Mouse (Mus musculus): Measurements from ENCODE around the gene Jkamp. TPM values are rescaled to one million over a fixed set of nuclear protein-coding genes. Genes with fewer than 3 reads are reported as not detected.
"Not testable (repeated sequence)": the region's sequence is repeated elsewhere in the genome, so short reads cannot be mapped to it uniquely, and the experiment has no call there.

Jkamp gene
- 102 and 133 TPM in 2 replicates for polyA plus RNA-seq (2012; rRNA removed)

DNA sequence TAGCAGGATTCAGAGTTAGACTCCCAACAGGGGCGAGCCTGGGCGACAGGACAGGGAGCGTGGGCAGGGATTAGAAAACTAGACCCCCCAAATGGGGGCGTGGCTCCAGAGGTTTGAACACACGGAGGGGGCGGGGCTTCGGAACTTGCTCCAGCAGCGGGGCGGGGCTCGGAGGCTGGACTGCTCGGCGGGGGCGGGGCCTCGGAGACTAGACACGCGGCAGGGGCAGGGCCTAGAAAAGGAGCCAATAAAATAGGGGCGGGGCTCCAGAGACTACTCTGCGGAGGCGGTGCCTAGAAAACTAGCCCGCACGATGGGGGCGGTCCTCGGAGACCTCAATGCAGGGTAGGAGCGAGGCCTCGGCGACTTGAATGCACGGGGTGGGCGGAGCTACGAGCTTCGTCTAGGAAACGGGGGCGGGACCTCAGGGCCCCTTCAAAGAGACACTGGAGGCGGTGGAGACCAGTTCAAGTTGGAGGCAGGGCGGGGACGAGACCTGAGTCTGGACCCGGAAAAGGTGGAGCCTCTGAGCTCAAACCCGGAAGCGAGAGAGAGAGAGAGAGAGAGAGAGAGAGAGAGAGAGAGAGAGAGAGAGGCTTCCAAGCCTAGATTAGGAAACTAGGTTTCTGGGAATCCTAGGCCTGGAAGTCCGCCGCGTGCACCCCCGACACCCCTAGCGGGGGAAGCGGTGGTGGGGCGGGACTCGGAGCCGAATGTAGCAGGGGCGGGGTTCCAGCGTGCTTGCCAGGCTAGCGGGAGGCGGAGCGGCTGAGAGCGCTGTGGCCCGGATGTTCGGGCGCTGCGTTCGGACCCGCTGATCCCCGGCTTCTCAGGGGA lies at the start of gene Jkamp, which contains the start of gene L3hypdh:
Gene Jkamp, plus strand, starts transcription at position 261 of the 837 bp plus-strand sequence.
Gene L3hypdh, minus strand, starts transcription at position 111 of the 837 bp plus-strand sequence.
- DNase-seq (ENCODE audit: low read depth): peak; percentile 100
- TF ChIP-seq CTCF (IDR thresholded peaks at IDR 0.05; ENCODE audit: borderline replicate concordance, extremely low read depth, insufficient read depth, insufficient read length): no peak
- TF ChIP-seq POLR2A (IDR thresholded peaks at IDR 0.05; ENCODE audit: borderline replicate concordance, extremely low read depth, insufficient read depth, insufficient read length, poor library complexity, severe bottlenecking): no peak

DNA sequence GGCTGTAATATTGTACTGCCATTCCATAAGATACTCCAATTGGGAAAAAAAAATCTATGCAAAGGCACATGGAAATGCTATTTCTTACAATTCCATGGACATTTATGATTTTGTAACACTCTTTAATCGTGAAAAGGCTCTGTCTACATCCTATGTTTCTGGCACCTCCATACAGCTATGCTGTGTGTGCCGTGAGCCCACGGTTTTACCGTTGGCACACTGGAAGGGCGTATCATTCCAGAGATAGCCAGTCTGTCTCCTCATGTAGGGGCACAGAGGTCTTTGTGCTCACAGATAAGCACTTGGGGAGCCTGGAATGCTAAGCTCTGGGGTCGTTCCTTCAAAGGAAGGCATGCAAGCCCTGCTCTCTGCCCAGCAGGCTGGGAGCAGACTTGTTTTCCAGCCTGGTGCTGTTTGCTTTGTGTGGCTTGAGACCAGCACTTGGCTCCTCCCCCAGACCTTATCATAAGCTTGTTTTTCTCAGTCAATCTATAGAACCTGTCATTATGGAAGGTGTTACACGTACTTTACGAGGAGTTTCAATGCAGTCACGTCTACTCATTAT lies 49.2 kb upstream of the Jkamp start:
- TF ChIP-seq CTCF (IDR thresholded peaks at IDR 0.05; ENCODE audit: borderline replicate concordance, extremely low read depth, insufficient read depth, insufficient read length) (no peak), POLR2A (IDR thresholded peaks at IDR 0.05; ENCODE audit: borderline replicate concordance, extremely low read depth, insufficient read depth, insufficient read length, poor library complexity, severe bottlenecking) (no peak)
- no peak for DNase-seq (ENCODE audit: low read depth)

DNA sequence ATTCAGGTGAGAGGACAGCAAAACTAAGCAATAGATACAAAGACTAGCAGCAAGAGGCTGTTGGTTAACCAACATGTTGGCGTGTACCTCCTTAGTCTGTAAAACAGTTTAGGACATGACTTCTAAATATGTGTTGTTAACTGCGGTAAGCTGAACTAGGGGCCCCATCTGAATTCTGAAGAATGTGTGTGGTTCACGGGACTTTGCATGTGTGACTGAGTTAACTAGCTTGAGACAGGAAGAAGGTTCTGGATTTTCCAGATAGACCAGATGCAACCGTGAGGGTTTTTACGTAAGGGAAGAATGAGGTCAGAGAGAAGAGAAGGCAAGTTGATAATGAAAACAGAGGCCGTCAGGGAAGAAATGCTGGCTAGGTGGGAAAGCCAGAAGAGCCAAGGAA lies 48.3 kb upstream of the Jkamp start:
- no peak for DNase-seq (ENCODE audit: low read depth)
- TF ChIP-seq POLR2A (IDR thresholded peaks at IDR 0.05; ENCODE audit: borderline replicate concordance, extremely low read depth, insufficient read depth, insufficient read length, poor library complexity, severe bottlenecking) (no peak), CTCF (IDR thresholded peaks at IDR 0.05; ENCODE audit: borderline replicate concordance, extremely low read depth, insufficient read depth, insufficient read length) (no peak)

DNA sequence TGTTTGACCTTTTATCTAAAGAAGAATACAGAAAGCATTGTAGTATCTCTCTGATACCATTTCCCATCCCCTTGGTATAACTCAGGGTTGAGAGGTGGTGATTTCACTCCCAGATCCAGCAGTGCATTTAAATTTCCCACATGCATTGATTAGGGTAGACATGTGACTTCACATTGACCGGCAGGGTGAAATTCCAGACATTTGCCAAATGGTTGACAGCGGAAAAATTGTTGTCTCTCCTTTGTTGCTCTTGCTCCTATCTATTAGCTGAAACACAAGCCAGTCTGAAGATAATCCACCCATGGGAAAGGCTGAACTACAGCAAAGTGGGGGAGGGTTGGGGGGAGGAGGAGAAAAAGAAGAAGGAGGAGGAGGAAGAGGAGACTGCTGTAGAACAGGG lies 46.5 kb upstream of the Jkamp start:
- TF ChIP-seq CTCF (IDR thresholded peaks at IDR 0.05; ENCODE audit: borderline replicate concordance, extremely low read depth, insufficient read depth, insufficient read length) (no peak), POLR2A (IDR thresholded peaks at IDR 0.05; ENCODE audit: borderline replicate concordance, extremely low read depth, insufficient read depth, insufficient read length, poor library complexity, severe bottlenecking) (no peak)
- no peak for DNase-seq (ENCODE audit: low read depth)

DNA sequence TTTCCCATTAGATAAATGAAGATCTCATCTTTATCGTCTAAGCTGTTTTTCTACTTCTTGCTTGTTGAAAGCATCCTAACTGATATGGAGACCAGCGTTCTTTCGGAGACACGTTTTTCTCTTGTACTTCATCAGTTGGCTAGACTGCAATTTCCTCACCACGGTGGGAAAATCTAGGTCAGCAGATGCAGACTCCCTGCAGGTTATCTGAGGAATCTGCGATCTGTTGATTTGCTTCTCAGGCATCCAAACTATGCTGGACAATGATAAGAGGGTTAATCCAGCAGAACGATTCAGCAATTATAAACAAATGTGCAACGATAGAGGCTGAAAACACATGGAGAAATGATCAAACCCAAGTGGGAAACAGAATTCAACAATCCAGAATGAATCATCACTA lies 45.9 kb upstream of the Jkamp start:
- no peak for TF ChIP-seq POLR2A (IDR thresholded peaks at IDR 0.05; ENCODE audit: borderline replicate concordance, extremely low read depth, insufficient read depth, insufficient read length, poor library complexity, severe bottlenecking)
- TF ChIP-seq CTCF (IDR thresholded peaks at IDR 0.05; ENCODE audit: borderline replicate concordance, extremely low read depth, insufficient read depth, insufficient read length): no peak

DNA sequence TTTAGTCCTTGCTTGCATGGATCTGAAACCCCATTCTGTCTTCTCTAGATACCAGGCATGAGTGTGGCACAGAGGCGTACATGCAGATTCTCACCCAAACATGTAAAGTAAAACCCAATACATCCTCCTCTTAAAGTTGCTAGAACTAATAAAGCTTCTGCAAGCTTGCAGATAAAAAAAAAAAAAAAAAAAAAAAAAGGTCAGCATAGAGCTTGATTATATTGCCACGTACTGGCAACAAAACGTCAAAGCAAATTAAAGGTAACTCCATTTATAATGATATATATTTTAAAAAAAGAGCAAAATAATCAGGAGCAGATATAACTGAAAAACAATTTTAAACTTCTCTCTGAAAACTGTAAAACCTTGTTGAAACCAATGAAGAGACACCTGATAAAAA lies 44.2 kb upstream of the Jkamp start:
- no peak for DNase-seq (ENCODE audit: low read depth)
- TF ChIP-seq POLR2A (IDR thresholded peaks at IDR 0.05; ENCODE audit: borderline replicate concordance, extremely low read depth, insufficient read depth, insufficient read length, poor library complexity, severe bottlenecking): no peak
- TF ChIP-seq CTCF (IDR thresholded peaks at IDR 0.05; ENCODE audit: borderline replicate concordance, extremely low read depth, insufficient read depth, insufficient read length): no peak

More for the DNA sequence above, 45.9 kb upstream of the Jkamp start:
- DNase-seq (ENCODE audit: low read depth): no peak

DNA sequence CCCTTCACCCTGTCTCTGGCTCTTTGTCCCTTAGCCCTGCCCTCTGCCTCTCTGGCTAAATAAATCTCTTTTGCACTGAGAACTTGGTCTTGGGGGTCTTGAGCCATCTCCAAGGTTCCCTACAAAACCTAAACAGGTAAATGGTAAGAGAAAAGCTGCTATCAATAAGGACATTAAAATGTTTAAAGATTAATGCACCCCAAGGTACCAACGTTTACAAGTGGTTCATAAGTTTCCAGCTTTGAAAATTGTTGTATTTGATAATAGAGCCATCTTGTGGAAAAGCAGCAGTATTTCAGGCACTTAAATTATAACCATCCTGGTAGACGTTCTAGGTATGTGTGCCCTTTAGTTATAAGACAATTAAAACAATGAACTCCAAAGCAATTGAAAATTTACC lies 37.9 kb upstream of the Jkamp start:
- TF ChIP-seq POLR2A (IDR thresholded peaks at IDR 0.05; ENCODE audit: borderline replicate concordance, extremely low read depth, insufficient read depth, insufficient read length, poor library complexity, severe bottlenecking): no peak
- 0 out of 2 replicates have a peak, but pooled peaks have one; percentile 13 for TF ChIP-seq CTCF (IDR thresholded peaks at IDR 0.05; ENCODE audit: borderline replicate concordance, extremely low read depth, insufficient read depth, insufficient read length)
- peak; percentile 63 for DNase-seq (ENCODE audit: low read depth)

DNA sequence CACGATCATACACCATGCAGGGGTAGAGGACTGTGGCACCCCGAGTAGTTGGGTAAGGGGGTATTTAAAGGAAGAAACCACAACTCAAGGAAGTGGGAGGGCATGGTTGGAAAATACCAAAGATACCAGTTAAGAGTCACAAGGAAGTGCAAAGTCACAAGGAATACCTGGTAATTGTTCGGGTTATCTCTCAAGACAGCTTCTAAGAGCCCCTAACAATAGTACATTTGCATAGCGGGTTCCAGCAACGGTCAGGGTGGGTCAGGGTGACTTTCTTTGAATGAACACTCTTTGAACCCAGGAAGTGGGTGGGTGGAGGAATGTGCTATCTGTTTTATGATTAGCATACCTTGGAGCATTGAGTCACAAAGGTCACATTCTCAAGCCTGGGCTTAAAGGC lies 35.2 kb upstream of the Jkamp start:
- not testable (repeated sequence) for DNase-seq (ENCODE audit: low read depth)

DNA sequence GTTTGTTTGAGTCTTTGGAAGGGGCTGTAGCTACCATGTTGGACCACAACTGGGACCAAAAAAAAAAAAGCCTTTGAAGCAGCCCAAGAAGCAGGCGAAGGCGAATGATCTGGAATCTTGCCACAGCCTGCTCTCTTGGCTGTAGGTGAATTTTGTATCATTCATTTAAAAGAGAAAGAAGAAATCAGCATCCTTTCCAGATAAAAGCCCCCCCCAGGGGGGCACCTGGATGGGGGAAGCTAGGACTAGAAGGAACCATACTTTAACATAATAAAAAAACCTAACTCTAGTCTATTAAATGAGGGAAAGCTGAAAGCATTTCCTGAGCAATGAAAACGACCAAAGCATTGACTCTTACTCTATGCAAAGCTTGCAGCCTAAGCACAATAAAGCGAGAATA lies 34.6 kb upstream of the Jkamp start:
- no peak for TF ChIP-seq POLR2A (IDR thresholded peaks at IDR 0.05; ENCODE audit: borderline replicate concordance, extremely low read depth, insufficient read depth, insufficient read length, poor library complexity, severe bottlenecking)
- no peak for TF ChIP-seq CTCF (IDR thresholded peaks at IDR 0.05; ENCODE audit: borderline replicate concordance, extremely low read depth, insufficient read depth, insufficient read length)
- no peak for DNase-seq (ENCODE audit: low read depth)

DNA sequence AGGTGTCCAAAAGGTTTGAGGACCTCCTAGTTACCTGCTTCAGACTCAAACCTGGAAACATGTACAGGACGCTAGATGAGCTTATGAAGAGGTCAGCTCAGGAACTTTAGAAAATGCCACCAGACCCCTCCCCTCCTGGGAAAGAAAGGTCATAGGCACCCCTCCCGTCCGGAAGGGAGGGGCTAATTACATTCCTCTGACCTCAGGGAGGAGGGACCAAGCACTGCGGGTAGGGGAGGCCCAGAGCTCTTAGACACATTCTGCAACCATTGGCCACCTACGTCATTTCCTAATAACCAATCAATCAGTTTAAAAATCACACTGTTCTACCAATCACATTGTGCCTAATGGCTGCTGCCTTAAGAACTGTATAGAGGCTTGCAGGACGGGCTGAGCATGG lies 32.8 kb upstream of the Jkamp start:
- DNase-seq (ENCODE audit: low read depth): no peak
- TF ChIP-seq CTCF (IDR thresholded peaks at IDR 0.05; ENCODE audit: borderline replicate concordance, extremely low read depth, insufficient read depth, insufficient read length): no peak
- no peak for TF ChIP-seq POLR2A (IDR thresholded peaks at IDR 0.05; ENCODE audit: borderline replicate concordance, extremely low read depth, insufficient read depth, insufficient read length, poor library complexity, severe bottlenecking)

DNA sequence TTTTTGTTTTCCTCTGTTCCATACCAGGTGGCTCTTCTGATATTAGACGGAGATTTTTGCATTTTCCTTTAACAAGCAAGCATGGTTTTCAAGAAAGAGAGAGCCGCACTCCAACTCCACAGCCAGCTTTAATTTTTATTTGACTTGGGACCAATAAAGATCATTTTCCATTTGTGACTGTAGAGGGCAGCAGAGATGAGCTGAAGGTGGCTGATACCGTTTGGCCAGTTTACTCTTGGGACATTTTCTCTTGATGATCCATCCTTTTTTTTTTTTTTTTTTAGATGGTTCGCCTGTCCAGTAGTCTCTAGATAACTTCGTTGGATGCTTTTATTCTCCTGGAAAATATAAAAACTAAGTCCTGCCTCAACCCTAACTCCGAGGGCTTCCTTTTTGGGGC lies 32.1 kb upstream of the Jkamp start:
- TF ChIP-seq CTCF (IDR thresholded peaks at IDR 0.05; ENCODE audit: borderline replicate concordance, extremely low read depth, insufficient read depth, insufficient read length) (peak; percentile 55; the same call in 1 of the 2 replicates), POLR2A (IDR thresholded peaks at IDR 0.05; ENCODE audit: borderline replicate concordance, extremely low read depth, insufficient read depth, insufficient read length, poor library complexity, severe bottlenecking) (no peak)
- peak; percentile 53 for DNase-seq (ENCODE audit: low read depth)

DNA sequence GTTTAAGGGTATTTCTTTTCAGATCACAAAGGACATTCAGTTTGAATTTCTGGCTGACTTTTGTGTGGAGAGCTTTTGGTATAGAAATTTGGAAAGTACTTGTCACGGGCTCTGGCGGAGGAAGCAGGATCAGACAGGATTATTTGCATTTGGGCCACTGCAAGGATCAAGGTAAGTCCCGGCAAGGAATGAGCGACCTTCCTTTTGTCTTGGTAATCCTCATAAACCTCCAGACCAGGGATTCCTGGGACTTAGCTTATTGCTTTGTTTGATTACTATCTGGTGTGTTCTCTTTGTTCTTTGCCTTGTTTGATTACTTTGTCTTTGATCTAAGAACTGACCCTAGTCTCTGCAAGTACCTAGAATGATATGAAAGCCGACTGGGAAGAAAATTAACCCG lies 31.5 kb upstream of the Jkamp start:
- TF ChIP-seq CTCF (IDR thresholded peaks at IDR 0.05; ENCODE audit: borderline replicate concordance, extremely low read depth, insufficient read depth, insufficient read length): no peak
- TF ChIP-seq POLR2A (IDR thresholded peaks at IDR 0.05; ENCODE audit: borderline replicate concordance, extremely low read depth, insufficient read depth, insufficient read length, poor library complexity, severe bottlenecking): no peak
- DNase-seq (ENCODE audit: low read depth): no peak
